Mouse (Mus musculus) CH12.LX (cell line): Measurements from ENCODE around the gene Exd2. TPM values are rescaled to one million over a fixed set of nuclear protein-coding genes. Genes with fewer than 3 reads are reported as not detected.
A peak's percentile ranks its signal among the peaks of the same experiment; 100 is the strongest.

Experiments
- DNase-seq: peaks from one replicate; pipeline ENCODE4 v3.0.0-alpha.2; 2013; ENCODE audit errors: extremely low read depth
- H3K27ac ChIP-seq: 2 replicates; pipeline ENCODE4 v1.5.1; 2012; ENCODE audit warnings: low read depth, mild to moderate bottlenecking, control low read depth, moderate library complexity; ENCODE audit not compliant: insufficient read depth
- H3K27me3 ChIP-seq: replicated peaks from 2 replicates; pipeline ENCODE3; 2012; ENCODE audit warnings: inconsistent platforms
- H3K36me3 ChIP-seq, 2 experiments: replicated peaks in 1 of 2; 2 replicates each; pipeline versions ENCODE3 to v1.6.1; 2012; ENCODE audit warnings: inconsistent platforms in 1 of 2, low read length in 1 of 2, mild to moderate bottlenecking in 1 of 2, mixed read lengths in 1 of 2, moderate library complexity in 1 of 2; ENCODE audit not compliant: control insufficient read depth in 1 of 2, insufficient read depth in 1 of 2
- H3K4me1 ChIP-seq, 2 experiments: 2 replicates each; pipeline ENCODE4 v1.6.1; 2012; ENCODE audit warnings: inconsistent platforms in 1 of 2, moderate library complexity in 1 of 2; ENCODE audit not compliant: insufficient read depth in 2 of 2, control insufficient read depth in 1 of 2
- H3K4me2 ChIP-seq: 2 replicates; pipeline ENCODE4 v1.6.1; 2012; ENCODE audit warnings: low read depth, mild to moderate bottlenecking, control low read depth; ENCODE audit not compliant: poor library complexity, insufficient read depth, severe bottlenecking
- H3K4me3 ChIP-seq, 3 experiments: fragments of 150-350 bp in 1 of 3; sonication (generic) in 1 of 3; replicated peaks in 1 of 3; 2 replicates each; pipeline versions ENCODE3 to v1.5.1; 2011 to 2012; ENCODE audit warnings: low read depth in 2 of 3, low read length in 2 of 3, mild to moderate bottlenecking in 2 of 3, moderate library complexity in 2 of 3, control low read depth in 1 of 3, improper control_type of control experiment in 1 of 3, inconsistent platforms in 1 of 3, mixed read lengths in 1 of 3; ENCODE audit not compliant: poor library complexity in 1 of 3
- H3K79me2 ChIP-seq: replicated peaks from 2 replicates; pipeline ENCODE4 v1.6.1; 2012; ENCODE audit warnings: mild to moderate bottlenecking, moderate library complexity; ENCODE audit not compliant: control insufficient read depth, poor library complexity, insufficient read depth, severe bottlenecking; ENCODE audit errors: extremely low read depth
- H3K9ac ChIP-seq: 2 replicates; pipeline ENCODE4 v1.6.1; 2012; ENCODE audit warnings: low read depth, mild to moderate bottlenecking, control low read depth, moderate library complexity; ENCODE audit not compliant: insufficient read depth
- H3K9me3 ChIP-seq: replicated peaks from 2 replicates; pipeline ENCODE3; 2012; ENCODE audit warnings: low read length, inconsistent platforms, mixed read lengths
- BHLHE40 ChIP-seq: IDR thresholded peaks from 2 replicates; pipeline ENCODE4 v1.6.1; 2011; ENCODE audit warnings: mild to moderate bottlenecking, low read depth, low read length, improper control_type of control experiment
- CTCF ChIP-seq, 2 experiments: IDR thresholded peaks in 1 of 2; conservative IDR thresholded peaks in 1 of 2; 2 replicates each; pipeline ENCODE4 v1.5.1; 2011 to 2012; ENCODE audit warnings: low read depth in 2 of 2, low read length in 2 of 2, improper control_type of control experiment in 1 of 2, inconsistent platforms in 1 of 2, mild to moderate bottlenecking in 1 of 2, moderate library complexity in 1 of 2
- ETS1 ChIP-seq: conservative IDR thresholded peaks from 2 replicates; pipeline ENCODE4 v1.6.1; 2012; ENCODE audit warnings: low read depth, mild to moderate bottlenecking, inconsistent platforms, low read length, improper control_type of control experiment, moderate library complexity
- JUND ChIP-seq: conservative IDR thresholded peaks from 2 replicates; pipeline ENCODE4 v1.6.1; 2011; ENCODE audit warnings: low read depth, low read length, improper control_type of control experiment
- MXI1 ChIP-seq: IDR thresholded peaks from 2 replicates; pipeline ENCODE4 v1.6.1; 2011; ENCODE audit warnings: mild to moderate bottlenecking, low read depth, low read length, improper control_type of control experiment
- MYC ChIP-seq: IDR thresholded peaks from 2 replicates; pipeline ENCODE4 v1.6.1; 2011; ENCODE audit warnings: low read depth, mild to moderate bottlenecking, improper control_type of control experiment, low read length
- NELFE ChIP-seq: IDR thresholded peaks from 2 replicates; pipeline ENCODE4 v1.6.1; 2011; ENCODE audit warnings: low read depth, low read length, improper control_type of control experiment
- NRF1 ChIP-seq: IDR thresholded peaks from 2 replicates; pipeline ENCODE4 v1.6.1; 2014; ENCODE audit warnings: low read depth, mild to moderate bottlenecking, inconsistent platforms, low read length, improper control_type of control experiment, moderate library complexity
- PAX5 ChIP-seq: IDR thresholded peaks from 2 replicates; pipeline ENCODE4 v1.6.1; 2012; ENCODE audit warnings: low read length, inconsistent platforms, mixed read lengths
- POLR2AphosphoS2 ChIP-seq: IDR thresholded peaks from 2 replicates; pipeline ENCODE4 v1.6.1; 2011; ENCODE audit warnings: low read depth, low read length, improper control_type of control experiment
- RCOR1 ChIP-seq: conservative IDR thresholded peaks from 2 replicates; pipeline ENCODE4 v1.6.1; 2012; ENCODE audit warnings: low read depth, mild to moderate bottlenecking, inconsistent platforms, low read length, improper control_type of control experiment
- SIN3A ChIP-seq: IDR thresholded peaks from 2 replicates; pipeline ENCODE4 v1.6.1; 2012; ENCODE audit warnings: low read length, improper control_type of control experiment, inconsistent platforms
- SMC3 ChIP-seq: IDR thresholded peaks from 2 replicates; pipeline ENCODE4 v1.6.1; 2011; ENCODE audit warnings: low read depth, low read length, improper control_type of control experiment
- USF1 ChIP-seq: IDR thresholded peaks from 2 replicates; pipeline ENCODE4 v1.6.1; 2014; ENCODE audit warnings: low read depth, mild to moderate bottlenecking, inconsistent platforms, low read length, improper control_type of control experiment
- ZKSCAN1 ChIP-seq: IDR thresholded peaks from 2 replicates; pipeline ENCODE4 v1.6.1; 2012; ENCODE audit warnings: low read depth, inconsistent platforms, low read length, improper control_type of control experiment, borderline replicate concordance
- dilution Hi-C: fragments of 300-500 bp; cut with MboI; formaldehyde crosslinking; loops from 2 replicates; pipeline ENCODE4 v1.14.3; 2020; ENCODE audit warnings: low sequenced_read_pairs; ENCODE audit not compliant: extremely low pct_unique_long_range_greater_than_20kb, extremely low pct_ligation_motif_present
- in situ Hi-C: fragments of 300-500 bp; cut with MboI; formaldehyde crosslinking; loops from 3 replicates; pipeline ENCODE4 v1.14.3; 2019; ENCODE audit warnings: low sequenced_read_pairs, low pct_ligation_motif_present, low pct_unique_long_range_greater_than_20kb, mixed read lengths
- polyA plus RNA-seq: library from polyadenylated mRNA; unstranded; fragments of >175 nt; gene quantifications from 2 replicates; pipeline ENCODE4 v1.2.1, GENCODE M21; 2012; ENCODE audit warnings: low read depth; ENCODE audit not compliant: insufficient read length
- total RNA-seq, 2 experiments: library from RNA; depleted of rRNA; stranded (reverse); fragments of 300-350 nt in 1 of 2; fragments of >200 nt in 1 of 2; gene quantifications; 2 replicates each; pipeline ENCODE4 v1.2.3; 2012 to 2014

Gene Exd2
- total and polyA plus RNA-seq, 3 experiments = 11.2 to 15.0 (median 11.3) TPM

- Histone ChIP-seq H3K9me3 (no peaks in the 10 kb centered on the region), H3K4me2 (no peak overlapping the region), H3K36me3 (peaks cover 9 to 36% of the 10 kb centered on the region in 2 experiments), H3K27ac (no peak overlapping the region), H3K27me3 (no peaks in the 10 kb centered on the region), H3K9ac (no peak overlapping the region), H3K79me2 (peaks cover 1% of the 10 kb centered on the region; the same call in 1 of the 2 replicates), H3K4me3 (no peak overlapping the region), H3K4me1 (no peaks in the 10 kb centered on the region)
- TF ChIP-seq ZKSCAN1 = no peak
- TF ChIP-seq MYC = no peak
- in situ Hi-C loops = no loop called here
- DNase-seq = no peak
- dilution Hi-C loops = no loop called here
Measured at GRCm38 (mm10) chr12:80479986-80480385, 17.1 kb downstream of the Exd2 start.

GRCm38 (mm10) chr12:80483397-80483796, 20.5 kb downstream of the Exd2 start:
- H3K4me2 ChIP-seq = no peak overlapping the region
- no peaks in the 10 kb centered on the region for H3K27me3 ChIP-seq
- H3K9ac ChIP-seq = no peak overlapping the region
- no peak for TF ChIP-seq SIN3A
- no peak for TF ChIP-seq SMC3
- TF ChIP-seq PAX5 = no peak
- no peak for TF ChIP-seq ETS1
- TF ChIP-seq USF1 = no peak
- H3K9me3 ChIP-seq = no peaks in the 10 kb centered on the region
- H3K36me3 ChIP-seq = peaks cover 9 to 43% of the 10 kb centered on the region in 2 experiments
- H3K79me2 ChIP-seq = no peaks in the 10 kb centered on the region
- dilution Hi-C loops (no loop called here), in situ Hi-C loops (no loop called here)
- no peaks in the 10 kb centered on the region for H3K4me1 ChIP-seq
- no peak for DNase-seq
- no peak overlapping the region for H3K27ac ChIP-seq
- no peak overlapping the region for H3K4me3 ChIP-seq

GRCm38 (mm10) chr12:80493311-80493710, 30.4 kb downstream of the Exd2 start:
- H3K27ac ChIP-seq = no peak overlapping the region
- no peaks in the 10 kb centered on the region for H3K9me3 ChIP-seq
- in situ Hi-C loops (no loop called here), dilution Hi-C loops (no loop called here)
- no peak overlapping the region for H3K9ac ChIP-seq
- H3K4me3 ChIP-seq = no peak overlapping the region
- no peak overlapping the region for H3K4me2 ChIP-seq
- H3K4me1 ChIP-seq = peaks cover 0 to 17% of the 10 kb centered on the region in 2 experiments; a peak in 2 of 4 replicates
- no peaks in the 10 kb centered on the region for H3K79me2 ChIP-seq
- no peak for DNase-seq
- TF ChIP-seq NRF1 = no peak
- 0 out of 4 replicates have a peak, but pooled peaks of 1 of the 2 experiments have one; percentile 10 for TF ChIP-seq CTCF (conservative IDR thresholded peaks at IDR 0.05 in 1 of 2, IDR thresholded peaks at IDR 0.05 in 1 of 2; ENCODE audit: low read depth in 2 of 2, low read length in 2 of 2)
- TF ChIP-seq JUND = no peak
- no peak for TF ChIP-seq NELFE
- no peak for TF ChIP-seq MXI1
- TF ChIP-seq BHLHE40 = no peak
- TF ChIP-seq RCOR1 = no peak
- no peak for TF ChIP-seq POLR2AphosphoS2
- H3K36me3 ChIP-seq = peaks cover 20 to 50% of the 10 kb centered on the region in 2 experiments
- H3K27me3 ChIP-seq = no peaks in the 10 kb centered on the region
